Mouse (Mus musculus): Measurements from ENCODE around the gene Dctd.

Dctd gene

DNA sequence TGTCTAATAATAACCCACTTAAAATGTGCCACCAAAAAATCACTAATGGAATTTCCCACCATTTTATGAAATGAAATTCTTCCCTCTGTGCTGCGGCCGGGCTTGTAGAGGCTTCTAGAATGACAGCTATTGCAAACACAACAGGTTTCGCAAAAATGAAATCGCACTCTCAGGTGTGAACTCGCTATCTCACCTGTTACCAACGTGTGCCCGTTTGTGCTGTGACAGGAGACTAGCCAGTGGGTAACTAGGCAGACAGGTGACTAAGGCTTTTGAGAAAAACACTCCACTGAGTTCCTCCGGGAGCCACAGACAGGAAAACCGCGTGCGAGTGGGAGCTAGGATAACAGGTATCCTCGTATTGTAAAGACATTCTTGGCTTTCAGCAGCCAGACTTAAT lies at the start of gene Dctd:
TSS of gene Dctd (plus strand) at position 301 of the 400 bp plus-strand sequence.
- in situ Hi-C loops (cut with MboI, MseI) = no loop called here

DNA sequence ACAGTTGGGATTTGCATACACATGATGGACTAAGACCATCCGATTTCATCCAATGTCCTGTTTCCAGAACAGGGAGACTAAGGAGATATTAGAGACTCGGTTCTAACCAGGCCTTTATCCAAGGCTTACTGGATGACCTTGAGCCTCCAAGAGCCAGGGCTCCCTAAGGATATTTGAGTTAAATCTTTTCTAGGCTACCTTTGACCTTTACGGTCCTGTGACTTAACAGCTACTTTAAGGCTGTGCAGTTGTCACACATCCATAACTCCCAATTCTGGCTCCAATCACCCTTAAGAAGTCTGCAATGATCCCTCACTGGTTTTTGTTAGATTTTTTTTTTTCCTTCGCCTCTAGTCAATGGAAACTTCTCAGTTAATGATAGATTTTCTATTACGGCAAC lies 45.3 kb upstream of the Dctd start:
- in situ Hi-C loops (cut with MboI, MseI) = no loop called here

DNA sequence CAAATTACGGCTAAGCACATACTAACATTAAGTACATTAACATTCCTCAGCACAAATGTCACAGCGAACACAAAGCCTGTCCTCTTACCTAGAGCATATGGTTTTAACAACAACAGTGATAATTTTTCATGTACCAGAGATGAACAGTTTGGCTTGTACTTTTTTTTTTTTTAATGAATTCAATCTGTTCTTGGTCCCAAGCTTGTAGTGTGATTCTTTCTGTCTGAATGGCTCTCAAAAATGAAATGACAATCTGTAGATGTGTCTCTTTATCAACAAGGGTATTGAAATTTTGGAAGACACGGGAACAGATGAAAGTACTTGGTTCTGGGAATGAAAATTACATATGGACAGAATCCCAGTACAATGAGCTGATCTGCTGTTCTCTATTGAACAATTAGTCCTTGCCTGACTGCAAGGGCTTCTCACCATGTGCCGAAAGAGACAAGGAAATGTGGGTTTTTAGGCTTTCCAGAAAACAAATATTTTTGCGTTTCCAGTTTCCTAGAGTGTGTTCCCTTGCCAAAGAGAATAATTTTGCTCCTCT lies 35.3 kb upstream of the Dctd start:
- in situ Hi-C loops (cut with MboI, MseI) = no loop called here

DNA sequence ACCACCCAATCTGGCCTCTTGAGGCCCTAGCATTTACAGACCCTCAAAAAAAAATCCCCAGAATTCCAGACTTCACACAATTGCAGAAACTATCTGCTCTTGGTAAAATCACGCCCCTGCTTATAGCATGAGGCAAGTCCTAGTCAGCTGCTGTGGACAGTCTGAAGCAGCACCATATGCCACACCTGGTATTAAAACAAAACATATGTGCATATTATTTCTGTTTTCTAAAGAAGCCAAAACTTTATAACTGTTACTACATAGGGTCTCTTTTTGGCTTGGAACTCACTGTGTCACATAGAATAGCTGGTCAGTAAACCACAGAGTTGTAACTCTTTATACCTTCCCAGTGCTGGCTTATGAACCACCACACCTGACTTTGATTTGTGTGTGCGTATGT lies 24.7 kb upstream of the Dctd start:
- in situ Hi-C loops (cut with MboI, MseI) = no loop called here

DNA sequence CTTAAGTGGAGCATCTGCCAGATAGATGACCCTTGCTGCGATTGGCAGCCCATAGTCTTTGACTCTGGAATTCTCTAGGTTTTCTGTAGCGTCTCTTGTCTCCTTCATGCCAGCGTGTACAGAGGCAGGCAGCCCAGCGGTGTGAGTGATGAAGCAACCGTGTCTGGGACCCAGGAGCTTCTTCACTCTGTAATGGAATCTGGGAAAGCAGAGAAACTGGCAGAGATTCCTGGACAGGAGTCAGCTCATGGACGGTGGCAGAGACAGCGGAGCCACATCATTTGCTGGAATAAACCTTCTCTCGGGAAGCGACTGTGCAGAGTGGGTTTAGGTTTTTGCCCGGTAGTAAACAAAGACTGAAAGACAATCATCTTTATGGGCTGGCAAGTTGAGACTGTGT lies 16.5 kb upstream of the Dctd start:
- in situ Hi-C loops (cut with MboI, MseI) = no loop called here

DNA sequence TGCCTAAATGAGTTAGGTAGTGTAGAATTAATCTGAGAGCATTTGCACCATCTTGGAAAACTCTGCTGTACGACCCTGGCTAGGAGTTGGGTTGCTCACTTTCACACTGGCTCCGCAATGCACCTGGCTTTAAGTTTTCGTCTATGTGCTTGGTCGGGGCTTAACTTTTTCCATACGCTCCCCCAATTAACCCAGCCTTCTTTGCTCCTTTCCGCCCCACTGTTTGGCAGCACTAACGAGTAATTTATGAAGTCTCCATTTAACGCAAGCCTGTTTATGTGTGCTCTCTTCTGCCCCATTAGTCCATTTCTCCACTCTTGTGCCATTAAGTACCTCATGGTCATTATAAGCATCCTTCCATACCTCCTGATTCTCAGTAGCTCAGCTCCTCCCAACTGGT lies 8.2 kb upstream of the Dctd start:
- in situ Hi-C loops (cut with MboI, MseI) = no loop called here

DNA sequence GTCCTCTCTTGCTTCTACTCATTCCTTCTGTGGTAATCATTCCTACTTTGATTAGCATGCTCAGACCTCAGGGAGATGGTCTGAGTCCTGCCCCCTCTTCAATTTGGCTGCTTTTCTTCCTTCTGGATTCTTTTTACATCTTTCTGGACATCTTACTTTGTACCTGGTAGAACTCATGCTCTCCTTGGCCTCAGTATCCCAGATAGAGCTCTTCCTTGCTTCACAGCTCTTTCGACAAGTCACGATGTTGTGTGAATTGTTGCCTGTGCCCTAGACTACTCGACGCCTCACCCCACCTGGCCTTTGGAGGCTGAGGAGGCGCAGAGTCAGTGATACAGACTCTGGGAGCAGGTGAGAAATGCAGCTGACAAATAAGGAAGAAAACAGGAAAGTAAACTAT lies 3.5 kb upstream of the Dctd start:
- in situ Hi-C loops (cut with MboI, MseI) = no loop called here

DNA sequence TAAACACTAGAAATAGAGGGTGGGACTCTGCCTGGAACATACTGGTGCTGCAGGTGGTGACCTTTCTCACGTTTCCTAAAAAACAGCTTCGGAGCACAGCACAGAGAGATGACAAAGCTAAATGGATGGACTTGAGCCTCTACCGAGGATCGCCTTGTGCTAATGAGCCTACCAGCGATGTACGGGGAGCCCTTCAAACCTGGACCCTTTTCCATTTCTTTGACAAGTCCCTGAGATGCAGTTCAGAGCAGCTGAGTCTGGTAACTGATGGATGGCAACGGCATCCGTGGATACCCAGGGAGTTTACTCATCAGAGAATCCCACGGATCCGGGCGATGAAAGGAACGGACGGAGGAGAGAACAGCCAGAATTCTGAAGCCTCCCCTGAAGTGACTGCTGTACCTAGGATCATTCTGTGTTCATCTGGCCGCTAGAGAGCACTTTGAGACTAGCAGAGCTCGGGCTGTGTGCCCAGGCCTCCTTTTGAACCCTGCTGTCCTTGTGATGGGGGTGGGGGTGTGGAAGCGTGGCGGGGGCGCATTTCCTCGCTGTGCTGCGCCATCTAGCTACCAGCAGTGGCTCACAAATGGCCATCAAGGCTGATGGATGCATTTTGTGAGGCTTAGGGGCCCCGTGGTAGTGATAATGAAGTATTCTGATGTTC lies 1.6 kb upstream of the Dctd start:
- in situ Hi-C loops (cut with MboI, MseI) = no loop called here

DNA sequence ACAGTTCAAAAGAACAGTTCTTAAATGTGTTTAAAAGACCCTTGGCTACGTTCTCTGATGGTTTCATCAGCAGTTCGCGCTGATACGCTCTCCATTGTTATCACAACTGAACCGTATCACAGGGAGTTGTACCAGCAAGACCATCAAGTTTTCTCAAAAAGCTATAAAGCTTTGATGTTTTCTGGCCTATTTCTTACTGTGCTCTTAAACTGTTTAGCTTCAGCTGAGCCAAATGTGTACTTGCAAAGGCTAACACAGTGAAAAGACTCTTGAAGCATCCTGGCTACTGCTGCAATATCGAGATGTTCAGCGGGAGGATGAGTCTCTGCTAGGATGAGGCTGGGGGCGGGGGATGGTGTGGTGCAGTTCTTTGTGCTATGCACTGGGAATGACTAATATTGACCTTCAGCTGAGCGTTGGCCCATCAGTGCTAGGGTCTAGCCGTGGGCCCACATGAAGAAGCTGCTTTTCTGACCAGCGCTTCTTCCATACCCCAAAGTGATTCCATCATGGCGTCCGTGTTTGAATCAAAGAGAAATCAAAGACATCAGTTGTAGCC lies 732 bp upstream of the Dctd start:
- in situ Hi-C loops (cut with MboI, MseI) = no loop called here

DNA sequence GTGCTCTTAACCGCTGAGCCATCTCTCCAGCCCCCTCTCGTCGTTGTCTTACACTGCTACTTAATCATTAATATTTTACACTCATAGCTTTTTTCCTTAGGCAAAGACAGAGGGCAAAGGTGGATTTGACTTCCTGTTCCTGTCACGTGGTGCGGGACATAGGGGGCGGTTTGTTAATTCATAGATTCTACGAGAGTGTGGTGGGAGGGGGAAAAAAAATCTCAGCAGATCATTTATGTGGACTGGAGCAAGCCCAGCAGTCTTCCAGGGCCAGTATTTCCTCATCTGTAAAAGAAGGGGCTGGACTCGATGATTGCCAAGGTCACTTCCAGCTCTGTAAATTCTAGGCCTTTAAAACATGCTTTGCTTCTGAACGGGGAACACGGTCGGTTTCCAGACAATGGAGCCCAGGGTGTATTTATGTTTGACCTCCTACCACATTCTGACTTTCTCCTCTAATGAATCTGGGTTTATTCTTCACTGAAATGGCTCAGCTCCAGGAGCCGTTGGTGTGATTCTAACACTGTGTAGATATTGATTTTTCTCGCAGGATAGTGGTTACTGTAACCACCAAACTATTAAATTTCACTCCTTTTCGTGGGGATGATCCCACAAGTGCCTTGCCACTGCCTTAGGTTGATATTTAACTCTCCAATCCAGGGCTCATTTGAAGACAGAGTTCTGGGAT lies 1.4 kb downstream of the Dctd start:
- in situ Hi-C loops (cut with MboI, MseI) = no loop called here

DNA sequence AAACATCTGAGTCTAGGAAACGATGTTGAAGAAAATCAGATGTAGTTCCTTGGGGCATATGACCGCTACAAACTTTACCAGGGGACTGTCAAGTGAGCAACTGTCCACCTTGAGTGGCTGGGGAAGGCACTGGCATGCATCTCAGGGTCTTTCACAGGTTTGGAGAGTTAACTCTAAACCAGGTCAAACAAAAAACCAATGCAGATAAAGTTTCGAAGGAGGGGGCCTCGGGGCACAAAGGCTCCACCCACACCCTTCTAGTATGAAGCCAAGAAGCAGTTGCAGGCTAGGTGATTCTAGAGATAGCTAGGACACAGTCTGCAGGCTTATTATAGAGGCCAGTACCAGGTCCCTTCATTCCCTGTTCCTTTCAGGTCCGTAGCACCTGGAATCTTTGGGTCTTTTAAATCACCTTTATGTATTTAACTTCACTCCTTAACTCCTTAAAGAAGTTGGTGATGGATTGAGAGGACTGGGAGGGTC lies 10.5 kb downstream of the Dctd start:
- in situ Hi-C loops (cut with MboI, MseI) = no loop called here

DNA sequence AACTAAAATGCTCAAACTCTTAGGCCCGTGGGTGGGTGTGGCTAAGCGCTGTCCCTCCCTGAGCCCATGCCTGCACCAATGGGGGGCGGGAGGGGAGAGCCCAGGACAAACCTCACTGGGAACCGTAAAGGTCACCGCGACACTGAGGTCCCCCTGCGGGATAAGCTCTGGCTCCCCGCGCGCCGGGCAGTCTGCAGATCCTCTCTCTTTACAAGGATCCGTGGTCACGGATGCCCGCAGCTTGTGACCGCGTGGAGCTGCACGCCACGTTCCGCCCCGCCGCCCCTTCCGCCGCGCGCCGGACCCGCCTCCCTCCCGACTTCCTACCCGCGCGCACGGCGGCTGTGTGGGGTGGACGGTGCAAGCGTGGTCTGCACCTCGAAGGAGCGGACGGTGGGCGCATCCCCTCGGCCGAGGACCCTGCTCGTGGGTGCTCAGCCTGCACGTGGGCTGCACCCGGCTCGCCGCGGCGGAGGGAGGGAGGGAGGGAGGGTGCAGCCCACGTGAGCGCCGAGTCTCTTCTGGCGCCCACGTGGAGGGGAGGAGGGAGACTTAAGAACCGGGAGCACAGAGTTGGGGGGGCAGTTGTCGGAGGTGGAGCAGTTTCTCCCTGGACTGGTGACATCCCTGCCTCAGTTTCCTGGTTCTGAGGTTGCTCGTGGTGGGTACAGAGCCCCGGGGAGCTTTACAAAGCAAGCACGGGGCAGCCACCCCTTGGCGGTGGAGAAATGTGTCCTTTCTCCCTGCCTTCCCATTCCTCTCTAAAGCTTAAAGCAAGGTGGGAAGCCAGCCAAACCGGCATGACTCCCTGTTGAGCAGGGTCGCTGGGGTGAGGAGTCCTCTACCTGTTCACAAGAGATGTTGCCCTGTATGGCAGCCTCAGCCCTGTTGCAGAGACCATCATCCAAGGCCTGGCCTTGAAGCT lies 11.2 kb downstream of the Dctd start:
- in situ Hi-C loops (cut with MboI, MseI) = no loop called here

DNA sequence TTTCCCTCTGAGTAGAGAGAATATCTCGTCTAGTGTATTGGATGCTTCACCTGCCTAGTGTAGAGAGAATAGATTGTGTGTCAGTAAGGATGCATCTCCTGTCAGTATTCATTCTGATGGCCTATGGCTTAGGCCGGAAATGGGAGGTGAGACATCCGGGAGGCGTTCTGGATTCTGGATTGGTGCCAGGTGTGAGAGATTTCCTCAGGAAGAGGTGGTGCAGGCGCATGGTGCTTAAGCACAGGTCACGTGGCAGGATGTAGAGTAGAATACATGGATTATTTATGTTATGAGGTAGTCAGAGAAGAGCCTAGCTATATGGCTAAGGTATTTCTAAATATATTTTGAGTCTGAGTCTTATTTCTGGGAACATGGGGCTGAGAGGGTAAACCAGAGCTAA lies 15.7 kb downstream of the Dctd start:
- in situ Hi-C loops (cut with MboI, MseI) = no loop called here

DNA sequence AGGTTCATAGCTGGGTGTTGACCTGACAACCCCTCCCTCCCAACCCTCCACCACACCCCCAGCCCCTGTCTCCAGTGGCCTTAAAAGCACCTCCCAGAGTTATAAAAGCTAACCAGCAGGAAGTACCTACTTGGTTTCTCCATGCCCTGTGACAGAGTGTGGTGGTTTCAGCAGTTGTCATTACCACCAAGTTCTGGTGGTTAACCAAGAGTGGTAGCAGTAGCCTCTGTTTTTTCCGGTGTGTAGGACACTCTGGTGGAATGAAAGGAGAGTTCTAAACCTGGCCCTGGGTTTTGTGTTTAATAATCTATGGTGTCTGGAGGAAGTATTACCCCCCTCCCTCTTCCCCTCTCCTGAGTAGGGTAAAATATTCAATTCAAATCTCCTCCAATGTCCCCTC lies 24.1 kb downstream of the Dctd start:
- in situ Hi-C loops (cut with MboI, MseI) = no loop called here

DNA sequence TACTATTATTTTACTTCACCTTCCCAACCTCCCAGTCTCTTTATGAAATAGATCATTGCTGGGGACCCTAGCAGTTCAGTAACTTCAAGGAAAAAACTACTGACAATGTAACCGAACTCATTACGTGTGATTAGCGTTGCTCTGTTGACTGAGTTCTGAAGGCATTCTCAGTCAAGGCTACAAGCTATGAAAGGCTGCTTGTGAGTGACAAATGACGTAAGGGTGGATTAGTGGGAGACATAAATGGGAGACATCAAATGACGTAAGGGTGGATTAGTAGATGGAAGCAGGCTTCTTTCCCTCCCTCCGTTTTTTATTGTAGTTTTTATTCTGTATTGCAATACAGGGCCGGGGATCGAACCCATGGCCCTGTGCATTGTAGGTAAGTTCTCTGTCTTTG lies 26.0 kb downstream of the Dctd start:
- in situ Hi-C loops (cut with MboI, MseI) = no loop called here

DNA sequence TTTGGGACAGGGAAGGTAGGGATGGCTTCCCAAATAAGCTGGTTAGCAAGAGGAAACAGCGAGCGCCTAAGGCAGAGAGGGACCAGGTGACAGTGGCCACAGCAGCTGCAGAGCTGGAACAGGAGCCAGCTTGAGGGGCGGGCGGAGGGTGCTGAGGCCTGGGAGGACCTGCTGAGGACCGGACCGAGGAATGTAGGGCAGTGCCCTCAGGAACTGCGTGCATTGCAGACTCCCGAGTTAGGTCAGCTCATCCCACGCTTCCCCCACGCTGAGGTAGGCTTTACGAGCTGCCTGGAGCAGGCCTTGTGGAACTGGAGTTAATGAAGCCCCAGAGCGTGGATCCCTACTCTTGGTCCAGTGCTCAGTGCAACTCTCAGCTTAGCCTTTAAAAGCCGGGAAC lies 28.1 kb downstream of the Dctd start:
- in situ Hi-C loops (cut with MboI, MseI) = no loop called here

DNA sequence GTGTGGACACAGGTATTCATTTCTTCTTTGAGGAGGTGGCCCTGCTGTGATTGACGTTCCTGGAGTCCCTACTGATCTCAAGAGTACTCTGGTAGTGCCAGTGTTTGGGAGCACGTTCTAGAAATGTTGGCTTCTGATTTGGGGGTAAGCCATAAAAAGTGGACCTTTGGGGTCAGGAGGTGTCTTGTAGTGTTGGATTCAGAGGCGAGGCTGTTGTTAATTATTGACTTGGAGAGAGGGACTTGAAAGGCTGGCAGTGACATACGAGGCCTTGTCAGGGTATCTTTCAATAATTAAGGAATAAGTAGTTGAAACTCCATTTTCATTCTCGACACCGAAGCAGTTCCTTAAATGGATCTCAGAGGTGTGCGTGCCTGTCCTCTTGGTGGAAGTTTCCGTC lies 31.4 kb downstream of the Dctd start:
- in situ Hi-C loops (cut with MboI, MseI) = no loop called here

DNA sequence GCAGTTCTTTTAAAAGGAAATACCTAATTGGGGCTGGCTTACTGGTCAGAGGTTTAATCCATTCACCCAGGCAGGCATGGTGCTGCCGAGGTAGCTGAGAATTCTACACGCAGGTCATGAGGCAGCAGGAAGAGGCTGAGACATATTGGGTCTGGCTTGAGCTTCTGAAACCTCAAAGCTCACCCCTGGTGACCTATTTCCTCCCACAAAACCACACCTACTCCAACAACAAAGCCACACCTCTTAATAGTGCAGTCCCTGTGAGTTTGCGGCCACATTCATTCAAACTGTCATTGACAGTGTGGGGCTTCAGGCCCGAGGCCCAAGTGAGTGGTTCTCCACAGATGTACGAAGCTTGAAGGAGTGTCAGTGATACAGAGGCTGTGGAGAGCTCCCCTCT lies 34.4 kb downstream of the Dctd start:
- in situ Hi-C loops (cut with MboI, MseI) = no loop called here

DNA sequence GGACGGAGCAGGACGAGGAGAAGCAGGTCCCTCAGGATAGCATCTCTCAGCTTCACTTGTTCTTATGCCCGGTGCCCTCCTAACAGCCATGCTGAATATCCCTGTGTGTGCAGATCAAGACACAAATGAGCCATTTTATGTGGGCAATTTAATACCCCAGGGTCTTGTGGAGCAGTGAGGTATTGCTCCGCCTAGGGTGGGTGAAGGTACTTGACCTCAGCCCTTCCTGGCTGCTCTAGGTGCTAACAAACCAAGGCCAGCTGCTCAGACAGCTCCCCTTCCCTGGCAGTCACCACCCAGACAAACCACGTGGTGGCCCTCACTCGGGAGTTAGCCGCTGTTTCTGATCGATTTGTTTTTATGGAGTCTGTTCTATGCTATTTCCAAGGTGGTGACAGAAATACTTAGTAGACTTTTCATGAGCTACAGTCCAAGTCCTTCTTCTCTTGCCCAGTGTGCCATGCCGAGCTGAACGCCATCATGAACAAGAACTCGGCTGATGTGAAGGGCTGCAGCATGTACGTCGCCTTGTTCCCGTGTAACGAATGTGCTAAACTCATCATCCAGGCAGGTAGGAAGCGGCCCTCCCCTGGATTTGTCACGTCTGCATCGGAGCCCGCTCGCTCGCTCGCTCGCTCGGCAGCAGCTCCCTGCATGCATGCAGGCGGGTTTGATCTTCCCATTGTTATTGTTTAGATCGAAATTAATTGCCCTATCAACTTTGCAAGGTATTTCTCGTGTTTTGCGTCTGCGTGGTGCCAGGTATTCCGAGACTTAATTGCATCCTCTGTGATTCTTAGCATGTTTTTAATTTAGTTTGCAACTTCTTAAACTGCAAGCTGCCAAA lies 38.1 kb downstream of the Dctd start:
- in situ Hi-C loops (cut with MboI, MseI) = no loop called here

DNA sequence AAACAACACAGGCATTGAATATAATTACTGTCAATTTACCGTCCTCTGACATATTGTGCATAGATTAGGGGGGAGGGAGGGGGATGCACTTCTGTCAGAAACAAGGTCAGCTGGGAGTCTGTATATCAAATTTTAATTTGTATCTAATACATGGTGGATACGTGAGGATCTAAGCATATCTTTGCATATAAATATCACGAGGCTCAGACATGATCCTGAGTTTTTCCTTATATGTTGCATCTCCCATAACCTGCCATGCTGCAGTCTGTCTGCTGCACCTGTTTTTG lies 38.7 kb downstream of the Dctd start:
- in situ Hi-C loops (cut with MboI, MseI) = no loop called here

DNA sequence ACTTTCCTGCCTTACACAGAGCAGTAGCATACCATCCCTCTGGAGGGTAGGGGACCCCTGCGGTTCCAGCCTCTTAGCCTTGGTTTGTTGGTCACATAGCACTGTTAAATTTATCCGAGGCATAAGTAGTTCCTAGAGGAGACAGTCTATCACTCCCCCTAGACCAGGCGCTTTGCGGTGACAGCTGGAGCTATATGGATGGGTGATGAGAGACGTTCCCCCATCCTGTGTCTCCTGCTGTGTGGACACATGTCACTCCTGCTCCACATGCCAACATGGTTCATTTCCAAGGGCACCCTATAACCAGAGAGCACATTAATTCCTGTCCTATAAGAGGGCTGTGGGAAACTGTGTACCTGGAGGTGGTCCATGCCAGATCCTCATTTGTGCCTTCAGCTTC lies 42.1 kb downstream of the Dctd start:
- in situ Hi-C loops (cut with MboI, MseI) = no loop called here

Data from T-helper 17 cell (primary cell).